Mouse (Mus musculus): ENCODE results near the gene Tnfaip8l1.
A peak's percentile ranks its signal among the peaks of the same experiment; 100 is the strongest.

Tnfaip8l1 gene

DNA sequence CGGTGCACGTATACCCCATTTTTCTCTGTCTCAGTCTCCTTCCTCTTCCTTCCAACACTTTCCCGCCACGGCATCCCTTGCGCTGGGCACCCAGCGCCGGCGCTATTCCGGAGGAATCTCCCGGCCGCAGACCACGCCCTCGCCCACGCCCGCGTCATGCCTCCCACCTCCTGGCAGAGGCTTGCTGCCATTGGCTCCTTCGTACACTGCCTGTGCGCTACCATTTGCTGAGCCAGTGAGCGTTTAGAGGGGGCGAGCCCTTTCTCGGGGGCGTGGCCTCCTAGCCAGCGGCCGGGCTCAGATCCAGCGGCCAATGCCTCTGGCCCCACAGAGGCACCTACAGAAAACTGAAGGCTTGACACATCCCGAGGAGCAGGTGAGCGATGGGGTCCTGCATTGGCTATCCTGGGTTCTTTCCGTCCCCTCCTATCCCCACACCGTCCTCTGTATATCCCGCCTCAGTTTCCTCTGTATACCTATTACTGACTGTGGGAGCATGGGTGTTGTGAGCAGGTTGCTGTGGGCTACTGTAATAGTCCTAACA is at the start of gene Tnfaip8l1:
TSS of gene Tnfaip8l1 (plus strand) at position 247 of the 544 bp plus-strand sequence.
- DNase-seq = peak; percentile 89 to 91

- DNase-seq = no peak
These were observed 49.5 kb upstream of the Tnfaip8l1 start for GRCm38 (mm10) chr17:56112743-56113142.

DNA sequence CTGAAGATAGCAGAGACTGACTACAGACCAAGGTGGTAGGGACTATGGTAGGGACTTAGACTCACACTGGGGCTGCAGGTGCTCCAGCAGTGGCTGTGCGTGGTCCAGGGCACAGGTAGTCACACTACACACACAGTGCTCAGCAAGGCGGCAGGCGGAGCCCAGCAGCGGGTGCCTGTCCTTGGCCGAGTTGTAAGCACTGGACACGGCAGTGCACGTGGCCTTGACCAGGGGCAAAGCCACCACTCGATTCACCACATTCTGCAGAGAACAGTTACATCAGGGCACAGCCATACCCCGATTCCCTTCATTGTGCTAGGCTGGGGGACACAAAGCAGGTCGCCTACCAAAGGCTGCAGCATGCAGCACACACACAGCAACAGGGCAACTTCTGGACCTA is 46.1 kb upstream of the Tnfaip8l1 start:
- no peak for DNase-seq

GRCm38 (mm10) chr17:56117251-56117710 is 45.0 kb upstream of the Tnfaip8l1 start, which contains the start of gene Plin5:
TSS of gene Plin5 (minus strand) at chr17:56117596.
- no peak for DNase-seq

DNA sequence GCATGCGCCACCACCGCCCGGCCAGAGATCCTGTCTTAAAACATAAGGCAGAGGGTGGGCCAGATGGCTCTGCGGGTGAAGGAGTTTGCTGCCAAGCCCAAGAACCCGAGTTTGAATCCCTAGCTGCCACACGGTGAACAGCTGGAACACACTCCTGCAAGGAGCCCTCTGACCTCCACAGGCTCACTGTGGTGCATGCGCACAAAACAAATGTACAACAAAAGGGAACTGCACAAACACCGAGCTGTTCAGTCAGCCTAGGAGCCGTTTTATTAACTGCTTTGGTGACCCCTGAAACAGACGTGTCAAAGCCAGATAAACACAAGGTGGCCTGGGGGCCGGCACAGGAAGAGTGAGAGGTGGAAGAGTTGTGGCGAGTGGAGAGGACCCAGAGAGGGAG is 42.8 kb upstream of the Tnfaip8l1 start:
- DNase-seq = no peak

GRCm38 (mm10) chr17:56119981-56120880 is 42.0 kb upstream of the Tnfaip8l1 start:
- no peak for DNase-seq

DNA sequence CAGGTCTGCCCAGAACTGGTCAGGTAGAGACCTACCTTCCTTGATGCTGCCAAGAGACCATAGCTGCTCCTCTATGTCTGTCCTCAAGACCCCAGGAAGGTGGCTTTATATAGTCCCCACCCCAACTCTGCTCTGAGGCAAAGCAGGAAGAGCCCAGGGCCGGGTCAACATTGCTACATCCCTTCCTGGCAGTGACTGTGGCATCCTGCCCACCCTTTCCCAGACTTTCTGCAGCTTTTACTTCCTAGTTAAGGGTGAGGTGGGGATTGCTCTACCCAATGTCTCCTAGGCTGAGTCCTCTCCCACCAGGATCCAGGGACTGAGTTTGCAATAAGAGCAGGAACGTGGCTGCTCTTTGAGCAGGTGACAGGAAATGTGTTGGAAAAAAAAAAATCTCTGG is 40.5 kb upstream of the Tnfaip8l1 start, which contains the start of gene Lrg1:
TSS of gene Lrg1 (minus strand) at position 176 of the 400 bp plus-strand sequence.
- DNase-seq = no peak

GRCm38 (mm10) chr17:56123161-56123560 is 39.1 kb upstream of the Tnfaip8l1 start:
- no peak for DNase-seq

DNA sequence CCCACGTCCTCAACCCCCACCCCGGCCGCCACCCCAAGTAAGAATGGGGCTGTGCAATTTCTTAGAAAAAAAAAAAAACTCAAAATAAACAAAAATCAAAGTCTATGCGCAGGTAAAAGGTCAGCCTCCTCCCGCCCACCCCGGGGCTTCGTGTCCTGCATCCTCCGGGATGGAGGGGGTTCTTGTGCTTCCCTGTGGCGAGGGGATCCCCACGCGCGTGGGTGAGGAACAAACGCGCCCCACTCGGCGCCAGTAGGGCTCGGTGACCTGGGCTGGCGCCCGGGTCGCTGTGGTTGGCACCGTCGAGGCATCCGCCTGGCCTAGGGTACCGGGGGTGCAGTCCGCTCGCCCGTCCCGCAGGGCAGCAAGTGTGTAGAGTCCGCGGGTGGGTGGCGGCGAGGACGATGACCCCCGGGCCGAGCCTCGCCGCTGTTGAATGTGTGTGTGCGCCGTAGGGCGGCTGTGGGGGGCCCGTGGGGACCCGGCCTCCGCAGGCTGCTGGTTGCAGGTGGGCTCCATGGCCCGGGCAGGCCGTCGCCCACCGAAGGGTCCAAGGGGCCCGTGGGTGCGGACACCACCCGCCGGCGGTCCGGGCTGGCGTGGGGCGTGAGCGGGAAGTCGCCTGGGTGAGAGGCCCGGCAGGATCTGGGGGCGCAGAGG is 38.5 kb upstream of the Tnfaip8l1 start:
- DNase-seq = no peak

DNA sequence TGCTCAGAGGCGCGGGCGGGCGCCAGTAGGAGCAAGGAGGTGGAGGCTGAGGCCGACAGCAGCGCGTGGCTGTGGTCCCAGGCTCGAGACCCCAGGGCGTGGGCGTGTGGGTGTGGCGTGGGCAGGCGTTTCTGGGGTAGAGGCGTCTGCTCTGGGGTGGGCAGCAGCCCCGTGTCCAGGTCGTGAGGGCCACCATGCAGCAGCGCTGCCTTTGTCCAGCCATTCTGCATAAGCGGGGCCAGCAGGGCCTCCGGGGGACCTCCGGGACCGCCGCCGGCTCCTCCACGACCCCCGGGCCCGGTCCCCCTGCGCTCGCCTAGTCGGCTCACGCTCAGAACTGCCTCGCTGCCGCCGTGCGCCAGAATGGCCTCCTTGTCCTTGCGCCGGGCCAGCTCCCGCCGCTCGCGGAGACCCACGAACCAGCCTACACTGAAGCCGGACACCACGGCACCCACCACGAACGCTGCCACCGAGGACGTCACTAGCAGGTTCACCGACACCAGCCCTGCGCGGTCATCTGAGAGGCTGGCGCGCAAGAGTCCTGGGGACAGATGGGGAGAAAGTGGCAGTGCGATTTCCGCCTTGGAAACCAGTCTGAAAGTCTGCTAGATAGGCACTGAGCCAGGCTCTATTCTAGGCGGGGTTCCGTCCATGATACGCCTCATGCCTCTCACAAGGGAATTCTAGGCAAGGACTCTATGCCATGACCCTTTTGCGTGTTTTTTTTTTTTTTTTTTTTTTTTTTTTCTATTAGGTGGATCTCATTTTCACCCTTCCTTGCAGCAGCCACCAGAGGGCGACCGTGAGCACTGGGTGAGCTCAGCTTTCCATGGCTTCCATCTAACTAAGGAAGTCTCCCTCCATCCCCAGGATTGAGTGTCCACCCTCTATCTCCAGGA is 37.7 kb upstream of the Tnfaip8l1 start:
- no peak for DNase-seq

DNA sequence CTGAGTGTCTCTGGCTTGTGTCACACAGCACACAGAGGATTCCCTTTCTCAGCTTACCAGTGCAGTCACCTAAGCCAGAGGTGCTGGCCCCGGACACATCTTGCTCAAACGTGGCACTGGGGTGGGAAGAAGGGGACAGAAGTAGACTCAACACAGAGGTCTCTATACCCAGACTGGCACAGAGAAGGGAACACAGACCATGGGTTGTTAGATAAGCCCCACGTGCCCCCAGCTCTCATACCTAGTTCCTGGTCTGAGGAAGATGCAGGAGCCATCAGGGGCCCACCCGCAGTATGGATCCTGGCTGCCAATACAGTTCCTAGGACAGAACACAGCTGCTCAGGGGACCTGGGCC is 37.0 kb upstream of the Tnfaip8l1 start:
- no peak for DNase-seq

GRCm38 (mm10) chr17:56126175-56126574 is 36.1 kb upstream of the Tnfaip8l1 start:
- DNase-seq = no peak

- DNase-seq = no peak
These were observed 34.0 kb upstream of the Tnfaip8l1 start for GRCm38 (mm10) chr17:56128246-56128645.

- no peak for DNase-seq
These were observed 31.1 kb upstream of the Tnfaip8l1 start for GRCm38 (mm10) chr17:56131136-56131535.

GRCm38 (mm10) chr17:56131814-56132213 is 30.5 kb upstream of the Tnfaip8l1 start:
- DNase-seq = peak in 1 of 2 experiments; percentile 48

GRCm38 (mm10) chr17:56132661-56133060 is 29.6 kb upstream of the Tnfaip8l1 start:
- no peak for DNase-seq

- no peak for DNase-seq
These were observed 28.6 kb upstream of the Tnfaip8l1 start for GRCm38 (mm10) chr17:56133457-56134363.

- no peak for DNase-seq
These were observed 27.8 kb upstream of the Tnfaip8l1 start for GRCm38 (mm10) chr17:56134463-56134971.

GRCm38 (mm10) chr17:56136558-56136957 is 25.7 kb upstream of the Tnfaip8l1 start:
- DNase-seq = no peak

DNA sequence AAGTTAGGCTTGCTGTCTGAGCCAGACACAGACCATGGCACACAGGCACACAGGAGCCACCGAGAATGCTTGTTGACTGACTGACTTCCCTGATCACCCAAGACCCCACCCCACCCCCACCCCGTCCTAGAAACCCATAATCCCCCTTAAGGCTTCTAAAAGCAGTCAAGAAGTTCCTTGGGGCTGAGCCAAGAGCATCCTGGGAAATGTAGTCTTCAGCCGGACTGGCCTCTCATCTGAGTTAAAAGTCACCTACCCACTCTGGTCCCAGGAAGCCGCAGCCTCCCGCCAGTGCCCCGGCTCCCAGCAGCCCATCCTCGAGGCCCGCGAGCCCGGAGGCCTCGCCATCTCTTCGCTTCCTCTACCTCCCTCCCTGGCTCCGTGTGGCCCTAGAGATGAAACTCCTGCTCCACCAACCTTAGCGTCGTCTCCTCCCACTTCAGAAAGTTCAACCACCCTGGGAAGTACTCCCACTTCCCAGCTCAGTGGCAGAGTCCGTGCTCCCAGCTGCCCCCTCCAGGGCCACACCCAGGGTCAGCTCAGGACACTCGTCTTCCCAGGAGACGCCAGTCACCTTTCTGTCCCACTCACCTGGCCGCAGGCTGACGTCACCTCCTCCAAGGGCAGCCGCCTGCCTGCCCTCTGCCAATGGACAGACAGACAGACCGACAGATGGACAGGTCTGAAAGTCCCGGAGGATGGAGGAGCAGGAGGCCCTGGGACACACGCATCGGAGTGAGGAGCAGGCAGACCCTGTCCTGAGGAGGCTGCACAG is 24.3 kb upstream of the Tnfaip8l1 start:
- DNase-seq = no peak

Measured in thymus, adult 18-20 months (tissue).